Mouse (Mus musculus) limb, embryonic 14.5 days (tissue): Measurements from ENCODE around the gene 4930404H24Rik. TPM values are rescaled to one million over a fixed set of nuclear protein-coding genes. Genes with fewer than 3 reads are reported as not detected.

Experiments used
- ATAC-seq: fragments of 200-750 bp; cut with Nextera tagmentation; 2 replicates; pipeline ENCODE4 v1.8.0; 2017; ENCODE audit warnings: low read depth, moderate number of reproducible peaks, moderate TSS enrichment; ENCODE audit not compliant: low FRiP score
- DNase-seq: peaks from one replicate; pipeline ENCODE4 v3.0.0-alpha.2; 2015; ENCODE audit warnings: low spot score
- H3K27ac ChIP-seq: fragments of 300-500 bp; sonication (generic); replicated peaks from 2 replicates; pipeline ENCODE4 v1.5.1; 2014; ENCODE audit warnings: low read depth, mild to moderate bottlenecking, low read length, moderate library complexity, mixed read lengths
- H3K27me3 ChIP-seq: fragments of 300-500 bp; sonication (generic); 2 replicates; pipeline ENCODE4 v1.6.1; 2014; ENCODE audit warnings: low read length, mixed read lengths; ENCODE audit not compliant: control insufficient read depth, insufficient read depth
- H3K36me3 ChIP-seq: fragments of 300-500 bp; sonication (generic); 2 replicates; pipeline ENCODE4 v1.6.1; 2014; ENCODE audit warnings: mild to moderate bottlenecking, low read length, moderate library complexity, mixed read lengths; ENCODE audit not compliant: control insufficient read depth, insufficient read depth
- H3K4me1 ChIP-seq: fragments of 300-500 bp; sonication (generic); 2 replicates; pipeline ENCODE4 v1.6.1; 2014; ENCODE audit warnings: antibody characterized with exemption, low read length, mixed read lengths; ENCODE audit not compliant: control insufficient read depth, insufficient read depth
- H3K4me2 ChIP-seq: fragments of 300-500 bp; sonication (generic); replicated peaks from 2 replicates; pipeline ENCODE4 v1.6.1; 2014; ENCODE audit warnings: low read depth, mild to moderate bottlenecking, low read length, moderate library complexity; ENCODE audit not compliant: severe bottlenecking
- H3K4me3 ChIP-seq: fragments of 300-500 bp; sonication (generic); replicated peaks from 2 replicates; pipeline ENCODE4 v1.5.1; 2014; ENCODE audit warnings: low read length
- H3K9ac ChIP-seq: fragments of 300-500 bp; sonication (generic); 2 replicates; pipeline ENCODE4 v1.6.1; 2014; ENCODE audit warnings: mild to moderate bottlenecking, low read depth, low read length, moderate library complexity; ENCODE audit not compliant: severe bottlenecking
- H3K9me3 ChIP-seq: fragments of 300-500 bp; sonication (generic); 2 replicates; pipeline ENCODE4 v1.6.1; 2016; ENCODE audit warnings: low read length; ENCODE audit not compliant: control insufficient read depth
- POLR2A ChIP-seq: fragments of 200-500 bp; IDR thresholded peaks from 2 replicates; pipeline ENCODE4 v1.8.0; 2012; ENCODE audit warnings: inconsistent platforms, mild to moderate bottlenecking, moderate library complexity, borderline replicate concordance; ENCODE audit not compliant: insufficient read depth, insufficient read length; ENCODE audit errors: extremely low read depth
- WGBS: fragments of 180-500 bp; shearing (Covaris S2); extraction: QIAGEN DNeasy Blood & Tissue Kit; methylation state at CpG from one replicate; pipeline ENCODE4 v1.1.7; 2014; 5-methylcytosine and 5-hydroxymethylcytosine counted together
- polyA plus RNA-seq, 2 experiments: library from polyadenylated mRNA; depleted of rRNA in 1 of 2; stranded (reverse) in 1 of 2; unstranded in 1 of 2; fragments of >200 nt; fragmentation: Nextera tagmentation in 1 of 2; extraction: Ambion mirVana in 1 of 2; gene quantifications; 2 replicates each; pipeline versions ENCODE4 v1.2.1 to v1.2.3; 2012 to 2014

The 4930404H24Rik gene
- polyA plus RNA-seq, 2 experiments, result not detected

GRCm38 (mm10) chr2:153509211-153510029 lies 16.8 kb downstream of the 4930404H24Rik start:
- no peaks in the 10 kb centered on the region for H3K9me3 ChIP-seq
- no peak overlapping the region for H3K4me2 ChIP-seq
- H3K27me3 ChIP-seq, result no peaks in the 10 kb centered on the region
- no peak for TF ChIP-seq POLR2A
- no peak overlapping the region for H3K27ac ChIP-seq
- DNase-seq (no peak), ATAC-seq (no peak)
- no peak overlapping the region for H3K4me3 ChIP-seq
- WGBS, result 23% methylated on average over 17 of the region's 18 CpGs
- no peaks in the 10 kb centered on the region for H3K36me3 ChIP-seq
- H3K4me1 ChIP-seq, result 0 out of 2 replicates have a peak, but pooled peaks cover 2% of the 10 kb centered on the region
- H3K9ac ChIP-seq, result no peak overlapping the region

GRCm38 (mm10) chr2:153510136-153510535 lies 17.5 kb downstream of the 4930404H24Rik start:
- 0 out of 2 replicates have a peak, but pooled peaks cover 2% of the 10 kb centered on the region for H3K4me1 ChIP-seq
- no peak overlapping the region for H3K27ac ChIP-seq
- no peak for DNase-seq
- no peak for ATAC-seq
- no peaks in the 10 kb centered on the region for H3K9me3 ChIP-seq
- H3K4me3 ChIP-seq, result no peak overlapping the region
- no peak for TF ChIP-seq POLR2A
- 85% methylated on average over 8 of the region's 8 CpGs for WGBS
- no peaks in the 10 kb centered on the region for H3K27me3 ChIP-seq
- H3K4me2 ChIP-seq, result no peak overlapping the region
- H3K9ac ChIP-seq, result no peak overlapping the region
- H3K36me3 ChIP-seq, result no peaks in the 10 kb centered on the region

GRCm38 (mm10) chr2:153511562-153511961 lies 19.0 kb downstream of the 4930404H24Rik start:
- H3K9me3 ChIP-seq, result no peaks in the 10 kb centered on the region
- no peaks in the 10 kb centered on the region for H3K27me3 ChIP-seq
- no peak for ATAC-seq
- 54% methylated on average over 6 of the region's 6 CpGs for WGBS
- no peak overlapping the region for H3K4me3 ChIP-seq
- no peak overlapping the region for H3K4me2 ChIP-seq
- no peak overlapping the region for H3K27ac ChIP-seq
- no peak for DNase-seq
- H3K4me1 ChIP-seq, result 0 out of 2 replicates have a peak, but pooled peaks cover 2% of the 10 kb centered on the region
- H3K36me3 ChIP-seq, result no peaks in the 10 kb centered on the region
- no peak for TF ChIP-seq POLR2A
- no peak overlapping the region for H3K9ac ChIP-seq

GRCm38 (mm10) chr2:153512416-153513323 lies 20.1 kb downstream of the 4930404H24Rik start:
- Histone ChIP-seq H3K36me3 (no peaks in the 10 kb centered on the region), H3K4me2 (no peak overlapping the region), H3K27me3 (no peaks in the 10 kb centered on the region), H3K4me1 (0 out of 2 replicates have a peak, but pooled peaks cover 2% of the 10 kb centered on the region), H3K27ac (no peak overlapping the region), H3K9me3 (no peaks in the 10 kb centered on the region), H3K4me3 (no peak overlapping the region), H3K9ac (no peak overlapping the region)
- WGBS, result 71% methylated on average over 14 of the region's 14 CpGs
- DNase-seq (no peak), ATAC-seq (no peak)
- TF ChIP-seq POLR2A, result no peak

GRCm38 (mm10) chr2:153513983-153514382 lies 21.4 kb downstream of the 4930404H24Rik start:
- ATAC-seq (no peak), DNase-seq (no peak)
- no peak overlapping the region for H3K9ac ChIP-seq
- H3K4me1 ChIP-seq, result 0 out of 2 replicates have a peak, but pooled peaks cover 2% of the 10 kb centered on the region
- TF ChIP-seq POLR2A, result no peak
- H3K27me3 ChIP-seq, result no peaks in the 10 kb centered on the region
- no peak overlapping the region for H3K4me2 ChIP-seq
- 81% methylated on average over 3 of the region's 3 CpGs for WGBS
- no peaks in the 10 kb centered on the region for H3K36me3 ChIP-seq
- H3K9me3 ChIP-seq, result no peaks in the 10 kb centered on the region
- H3K27ac ChIP-seq, result no peak overlapping the region
- no peak overlapping the region for H3K4me3 ChIP-seq
